Mouse (Mus musculus) liver, adult (tissue): ENCODE data around the gene Lrrc45.

Experiments
- GATA4 ChIP-seq: IDR thresholded peaks from 2 replicates; pipeline ENCODE4 v1.6.1; 2014; ENCODE audit warnings: mild to moderate bottlenecking, low read length; ENCODE audit not compliant: insufficient replicate concordance

Gene Lrrc45

DNA sequence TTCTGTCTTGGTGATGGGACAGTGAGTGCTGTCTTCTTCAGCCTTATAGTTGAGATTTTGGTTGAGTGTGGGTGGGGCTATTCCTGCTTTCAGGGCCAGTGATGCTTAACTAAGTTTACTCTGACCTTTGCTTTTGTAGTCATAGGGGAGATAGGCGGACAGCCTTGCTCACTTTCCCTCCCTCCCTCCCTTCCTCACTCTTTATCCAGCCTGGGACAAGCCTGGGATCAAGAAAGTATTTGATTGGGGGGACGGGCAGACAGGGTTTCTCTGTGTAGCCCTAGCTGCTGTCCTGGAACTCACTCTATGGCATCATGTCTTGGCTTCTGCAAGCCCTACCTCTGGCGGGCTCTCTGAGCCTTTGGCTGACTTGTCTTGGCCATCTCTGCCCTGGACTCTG is 20.3 kb upstream of the Lrrc45 start:
- TF ChIP-seq GATA4, result no peak

DNA sequence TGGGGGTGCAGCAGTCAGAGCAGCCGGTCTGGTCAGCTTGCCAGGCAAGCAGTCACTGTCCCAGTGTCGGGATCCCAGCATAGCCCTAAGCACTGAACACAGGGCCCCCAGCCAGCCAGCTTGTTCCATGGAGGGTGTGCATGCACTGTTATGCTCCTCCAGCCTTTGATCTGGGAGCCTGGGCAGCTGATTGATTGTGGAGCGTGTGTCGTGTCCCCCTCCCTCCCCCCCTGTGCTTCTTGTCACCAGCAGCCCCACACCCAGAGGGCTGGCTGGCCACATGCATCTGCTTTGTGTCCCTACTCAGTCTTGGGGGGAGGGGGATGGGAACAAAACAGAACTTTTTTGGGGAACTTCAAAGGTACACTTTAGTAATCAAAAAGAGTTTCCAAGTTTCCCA is 18.5 kb upstream of the Lrrc45 start:
- no peak for TF ChIP-seq GATA4

DNA sequence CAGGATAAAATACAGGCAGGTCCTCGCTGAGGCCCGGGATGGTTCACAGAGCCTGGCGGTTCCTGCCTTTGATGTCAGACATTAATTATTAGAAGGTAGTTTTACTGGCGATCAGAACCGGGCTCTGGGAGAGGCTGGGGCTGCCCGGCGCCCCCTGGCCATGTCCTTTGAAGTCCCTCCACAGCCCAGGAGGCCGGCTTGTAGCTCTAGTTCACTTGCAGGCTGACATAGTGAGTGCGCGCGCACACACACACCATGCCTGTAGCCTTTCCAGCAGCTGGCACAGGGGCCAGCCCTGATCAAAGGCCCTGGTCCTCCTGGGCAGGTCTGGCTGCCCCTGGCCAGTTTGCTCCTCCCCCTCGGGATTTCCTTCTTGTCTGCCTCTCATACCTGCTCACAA is 18.1 kb upstream of the Lrrc45 start:
- no peak for TF ChIP-seq GATA4

DNA sequence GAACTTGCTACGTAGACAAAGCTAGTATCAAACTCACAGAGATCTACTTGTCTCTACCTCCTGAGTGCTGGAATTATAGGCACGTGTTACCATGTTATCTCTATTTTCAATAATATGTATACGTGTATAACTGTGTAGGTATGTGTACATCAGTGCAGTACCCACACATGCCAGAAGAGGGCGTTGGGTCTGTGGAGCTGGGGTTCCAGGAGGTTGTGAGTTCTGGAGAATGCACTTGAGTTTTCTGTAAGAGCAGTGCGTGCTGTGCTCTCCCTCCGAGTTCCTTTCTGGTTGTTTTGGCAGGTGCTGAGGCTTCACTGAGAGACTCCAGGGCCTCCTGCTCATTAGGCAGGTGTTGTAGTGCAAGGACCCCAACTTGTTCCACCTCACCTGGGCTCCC is 17.2 kb upstream of the Lrrc45 start:
- no peak for TF ChIP-seq GATA4

DNA sequence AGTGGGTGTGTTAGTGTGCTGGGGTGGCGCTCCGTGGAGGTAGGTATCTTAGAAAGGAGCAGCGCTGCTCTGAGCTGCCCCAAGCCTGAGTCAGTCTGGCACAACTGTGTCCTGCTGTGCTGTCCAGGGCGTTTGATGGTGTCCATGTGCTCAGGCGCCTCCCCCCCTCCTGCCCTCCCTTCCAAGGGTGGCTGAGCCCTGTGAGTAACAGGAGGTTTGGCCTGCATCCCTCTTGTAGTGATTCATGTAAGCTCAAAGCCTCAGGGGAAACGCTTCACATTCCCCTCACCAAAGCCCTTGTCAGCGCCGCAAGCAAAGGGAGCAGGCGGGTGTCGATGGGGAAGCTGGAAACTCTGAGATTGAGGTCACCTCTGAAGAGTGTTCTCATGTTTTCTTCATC is 16.0 kb upstream of the Lrrc45 start:
- no peak for TF ChIP-seq GATA4

DNA sequence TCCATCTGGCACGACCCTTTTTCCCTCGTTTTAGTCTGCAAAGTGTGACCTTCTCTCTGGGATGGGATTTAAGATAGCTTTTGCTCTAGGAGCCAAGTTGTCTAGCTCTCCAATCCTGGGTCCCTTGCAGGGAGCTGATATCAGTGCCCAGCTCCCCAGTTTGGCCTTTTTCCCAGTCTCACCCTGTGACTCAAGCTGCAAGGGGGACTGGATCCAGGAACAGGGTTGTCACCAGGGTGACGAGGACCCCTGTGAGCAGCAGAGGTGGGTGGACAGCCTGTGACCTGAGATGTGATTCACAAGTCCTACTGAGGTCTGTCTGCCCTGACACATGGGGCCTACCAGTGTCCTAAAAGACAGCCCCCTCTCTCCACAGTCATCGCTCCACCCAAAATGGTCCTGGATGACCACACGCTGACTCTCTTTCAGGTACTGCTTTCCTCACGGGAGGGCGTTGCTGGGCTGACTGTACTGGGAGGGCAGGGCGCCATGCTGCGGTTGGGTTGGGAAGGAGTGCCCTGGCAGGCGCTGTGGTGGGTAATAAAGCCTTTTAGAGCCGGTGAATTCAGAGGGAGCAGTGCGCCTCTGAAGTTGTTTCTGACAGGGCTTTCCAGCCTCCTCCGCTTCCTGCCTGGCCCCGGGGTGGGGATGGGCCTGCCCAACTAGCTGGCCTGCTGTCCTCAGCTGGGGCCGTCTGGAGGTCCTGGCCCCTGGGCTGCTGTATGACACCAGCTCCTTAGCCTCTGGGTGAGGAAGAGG is 9.8 kb upstream of the Lrrc45 start:
- TF ChIP-seq GATA4, result no peak

DNA sequence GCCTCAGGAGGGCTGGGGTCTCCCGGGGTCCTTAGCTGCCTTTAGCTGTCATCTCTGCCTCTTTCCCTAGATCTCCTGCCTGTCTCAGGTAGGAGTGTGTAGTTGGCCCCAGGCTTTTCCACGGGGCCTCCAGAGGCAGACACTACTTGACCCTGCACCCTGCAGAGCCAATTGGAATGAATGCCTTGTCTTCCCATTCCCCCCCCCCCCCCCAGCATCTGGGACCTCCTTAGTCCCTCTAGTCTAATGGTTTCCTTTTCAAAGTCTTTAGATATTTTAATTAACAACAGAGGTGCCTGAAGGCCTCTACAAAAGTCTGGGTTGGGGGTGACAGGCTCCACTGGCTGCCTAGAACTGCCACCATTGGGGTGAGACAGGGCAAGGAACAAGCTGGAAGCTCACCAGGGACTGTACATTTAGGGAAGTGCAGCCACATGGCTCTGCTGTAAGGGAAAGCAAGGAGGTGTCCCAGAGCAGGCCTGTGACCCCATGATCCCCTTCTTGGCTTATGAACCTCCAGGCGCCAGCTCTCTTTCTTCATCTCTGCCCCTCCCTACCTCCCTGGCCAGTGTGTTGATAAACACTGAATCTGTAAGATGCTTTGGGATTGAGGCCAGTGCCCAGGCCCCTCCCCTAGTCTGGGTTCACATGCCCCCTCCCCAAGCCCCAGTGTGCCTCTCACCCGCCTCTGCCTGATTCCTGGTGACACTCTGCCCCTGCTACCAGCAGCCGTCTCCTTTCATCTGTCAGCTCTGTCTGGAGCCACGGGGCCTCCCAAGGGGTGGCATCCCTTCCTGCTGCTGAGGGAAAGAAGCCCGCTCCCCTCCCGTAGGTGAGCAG is 9.0 kb upstream of the Lrrc45 start:
- no peak for TF ChIP-seq GATA4

DNA sequence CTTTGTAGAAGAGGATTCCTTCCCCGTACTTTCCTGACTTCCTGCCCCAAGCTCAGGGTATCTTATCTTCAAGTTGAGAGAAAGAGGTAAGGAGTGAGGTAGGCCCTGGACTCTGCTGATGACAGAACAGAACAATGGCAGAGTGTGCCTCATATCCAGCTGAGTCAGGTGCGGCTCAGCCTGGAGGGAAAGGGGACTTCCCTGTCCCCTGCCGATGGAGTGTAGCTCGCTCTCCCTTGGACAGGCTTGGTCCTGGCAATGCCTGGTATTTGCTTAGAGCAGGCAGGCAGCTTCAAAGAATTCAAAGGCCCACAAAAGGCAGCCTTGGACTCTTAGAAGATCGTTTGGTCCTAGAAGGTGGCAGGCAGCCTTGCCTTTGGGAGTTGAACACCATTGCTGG is 7.6 kb upstream of the Lrrc45 start:
- no peak for TF ChIP-seq GATA4

DNA sequence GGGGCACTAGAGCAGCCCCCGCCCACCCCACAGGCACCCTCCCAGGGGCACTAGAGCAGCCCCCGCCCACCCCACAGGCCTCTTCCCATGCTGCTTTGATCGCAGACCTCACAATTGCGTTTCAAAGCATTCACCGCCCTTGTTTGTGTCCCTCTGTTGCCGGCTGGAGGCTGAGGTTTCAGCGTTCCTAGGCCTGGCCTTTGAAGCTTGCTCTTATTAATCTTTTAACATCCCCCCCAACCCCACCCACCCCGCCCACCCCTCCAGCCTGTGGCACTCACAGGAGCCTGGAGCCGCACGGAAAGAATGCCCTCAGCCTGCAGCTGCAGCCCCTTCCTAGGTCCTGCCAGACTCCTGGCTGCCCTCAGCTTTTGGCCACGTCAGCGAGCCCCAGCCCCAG is 6.5 kb upstream of the Lrrc45 start:
- no peak for TF ChIP-seq GATA4

DNA sequence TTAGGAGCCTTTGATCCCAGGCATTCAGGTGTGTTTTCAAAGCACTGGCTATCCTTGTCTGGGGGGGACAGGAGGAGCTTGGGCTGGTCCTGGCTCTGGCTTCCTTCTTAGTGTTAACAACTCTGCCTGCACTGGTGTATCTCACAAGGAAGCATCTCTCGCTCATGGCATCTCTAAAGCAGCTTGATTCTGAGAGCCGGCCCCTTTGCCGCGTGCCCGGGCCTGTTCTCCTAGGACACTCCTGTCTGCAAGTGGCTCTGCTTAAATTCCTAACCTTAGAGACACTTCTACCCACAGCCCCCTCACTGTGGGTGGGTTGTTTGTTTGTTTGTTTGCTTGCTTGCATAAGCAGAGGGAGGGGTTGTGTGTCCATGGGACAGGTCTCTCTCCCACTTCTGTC is 5.8 kb upstream of the Lrrc45 start:
- no peak for TF ChIP-seq GATA4

DNA sequence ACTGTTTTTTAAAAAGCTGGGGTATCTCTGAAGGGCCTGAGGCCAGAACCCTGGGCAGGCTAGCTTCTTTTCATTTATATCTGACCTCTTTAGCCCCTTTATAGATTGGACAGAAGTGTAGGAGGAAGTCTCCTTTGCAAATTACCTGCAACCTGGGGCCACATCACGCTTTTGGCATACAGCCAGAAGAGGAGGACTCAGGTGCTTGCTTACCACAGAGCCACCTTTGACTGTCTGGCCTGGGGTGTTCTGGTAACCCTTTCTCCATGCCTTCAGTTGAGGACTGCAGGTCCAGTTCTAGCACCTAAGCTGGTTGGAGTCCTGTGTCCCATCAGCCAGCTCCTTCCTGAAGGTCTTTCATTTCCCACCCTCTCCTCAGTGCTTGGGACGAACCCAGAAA is 4.2 kb upstream of the Lrrc45 start:
- no peak for TF ChIP-seq GATA4

DNA sequence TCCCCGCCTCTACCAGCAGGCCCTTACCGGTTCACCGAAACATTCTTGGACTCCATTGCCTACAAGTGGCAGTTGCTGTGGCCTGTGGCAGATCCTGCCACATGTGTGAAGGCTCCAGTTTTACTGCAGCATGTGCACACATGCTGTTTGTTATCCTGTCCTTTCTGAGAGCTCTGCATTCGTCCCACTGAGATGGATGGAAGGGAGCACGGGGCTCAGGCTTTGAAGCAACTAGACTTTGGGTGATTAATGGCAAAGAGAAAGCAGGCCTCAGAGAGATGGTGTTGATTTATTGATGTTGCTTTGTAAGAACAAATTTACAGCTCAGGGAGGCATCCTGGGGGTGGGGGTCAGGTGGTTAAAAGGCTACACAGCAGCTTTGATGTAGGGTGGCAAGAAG is 3.1 kb upstream of the Lrrc45 start:
- TF ChIP-seq GATA4, result no peak

DNA sequence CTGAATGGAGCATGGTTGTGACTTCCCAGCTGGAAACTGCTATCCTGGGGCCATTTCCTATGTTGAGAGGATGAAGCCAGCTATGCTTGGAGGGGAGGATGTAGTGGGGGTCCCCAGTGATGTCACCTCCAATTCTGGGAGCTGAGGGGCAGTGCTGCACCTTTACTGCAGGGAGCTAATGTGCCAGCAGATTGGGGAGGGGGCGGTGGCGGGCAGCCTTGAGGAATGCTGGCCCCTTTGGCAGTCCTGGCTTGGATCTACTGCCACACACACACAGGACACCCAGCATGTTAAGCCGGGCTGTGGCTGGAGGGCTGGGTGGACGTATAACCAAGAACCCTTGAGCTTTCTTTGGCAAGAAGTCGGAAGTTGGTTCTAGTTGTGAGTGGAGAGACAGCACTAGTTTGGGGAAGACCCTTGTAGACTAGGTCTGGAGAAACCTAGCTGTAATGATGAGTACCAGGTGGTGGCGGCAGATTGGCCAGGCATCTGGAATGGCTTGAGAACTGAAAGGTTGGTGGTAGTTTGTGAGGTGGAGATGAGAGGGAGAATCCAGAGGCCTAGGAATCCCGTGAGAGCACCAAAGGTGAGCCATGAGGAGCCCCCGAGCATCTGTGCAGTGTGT is 1.6 kb upstream of the Lrrc45 start:
- TF ChIP-seq GATA4, result no peak

DNA sequence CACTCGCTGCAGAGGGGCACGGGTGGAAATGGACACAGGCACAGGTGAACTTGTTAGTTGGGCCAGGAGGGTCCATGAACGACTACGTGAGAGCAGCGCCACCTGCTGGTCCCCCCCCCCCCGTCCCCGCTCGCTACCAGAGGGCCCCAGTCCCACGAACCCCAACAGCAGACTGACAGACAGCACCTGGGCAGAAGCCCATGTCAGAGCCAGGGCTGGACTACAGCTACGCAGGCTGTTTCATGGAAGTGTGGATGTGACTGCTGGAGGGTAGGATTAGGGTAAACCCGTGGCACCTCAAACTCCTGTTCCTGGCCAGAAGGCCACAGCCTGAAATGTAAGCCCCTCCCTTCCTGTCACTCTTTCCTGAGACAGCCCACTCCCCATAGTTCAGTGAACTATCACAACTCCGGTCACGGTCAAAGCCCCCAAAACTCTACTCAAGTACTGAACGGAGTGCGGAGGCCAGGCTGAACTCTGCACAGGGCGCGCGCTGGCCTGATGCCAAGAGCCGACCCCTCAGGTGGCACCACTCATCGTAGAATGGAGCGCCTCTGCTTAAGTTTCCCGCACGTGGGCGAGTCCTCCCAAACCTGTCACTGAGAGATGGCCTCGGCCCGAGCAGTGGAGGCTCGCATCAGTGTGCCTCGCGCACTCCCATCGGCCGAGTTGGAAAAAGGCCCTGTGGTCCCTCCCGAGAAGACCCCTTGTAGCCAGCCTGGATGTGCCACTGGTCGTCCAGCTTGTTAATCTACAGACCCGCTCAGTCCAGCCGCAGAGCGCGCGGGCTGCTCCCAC is 755 bp upstream of the Lrrc45 start:
- TF ChIP-seq GATA4, result no peak

DNA sequence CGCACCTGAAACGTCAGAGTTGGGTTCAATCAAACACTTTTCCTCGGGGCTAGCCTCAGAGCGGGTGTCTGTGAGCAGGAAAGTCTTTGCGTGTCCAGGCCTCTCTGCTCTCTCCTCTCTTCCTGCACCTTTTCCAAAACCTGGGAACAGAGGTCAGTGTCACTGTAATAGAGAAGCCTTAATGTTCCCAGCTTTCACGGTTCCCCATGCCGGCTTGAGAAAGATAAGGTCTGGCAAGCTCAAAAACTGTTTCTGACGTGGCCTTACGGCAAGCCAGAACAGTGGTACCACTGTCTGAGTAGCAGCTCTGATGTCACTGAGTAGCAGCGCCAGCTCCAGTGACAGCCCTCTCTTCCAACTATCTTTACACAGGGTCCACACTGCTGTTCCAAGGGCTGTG is 821 bp downstream of the Lrrc45 start:
- TF ChIP-seq GATA4, result no peak
